Mouse (Mus musculus) liver, adult 2 months (tissue): ENCODE measurements around the gene Zfp580.

ENCODE experiments used
- CTCF ChIP-seq: fragments of 200-500 bp; IDR thresholded peaks from 2 replicates; pipeline ENCODE4 v1.5.1; 2011; ENCODE audit warnings: low read depth, low read length, control low read depth
- POLR2A ChIP-seq: fragments of 200-500 bp; IDR thresholded peaks from 2 replicates; pipeline ENCODE4 v1.6.1; 2011; ENCODE audit warnings: low read length, control low read depth; ENCODE audit not compliant: insufficient read depth; ENCODE audit errors: extremely low read depth

GRCm38 (mm10) chr7:5062360-5063001 lies 11.1 kb downstream of the Zfp580 start:
- TF ChIP-seq CTCF, result no peak
- no peak for TF ChIP-seq POLR2A
